Mouse (Mus musculus) limb, embryonic 14.5 days (tissue): Measurements from ENCODE around the gene Tsg101. TPM values are rescaled to one million over a fixed set of nuclear protein-coding genes. Genes with fewer than 3 reads are reported as not detected.
"Not testable (repeated sequence)": the region's sequence is repeated elsewhere in the genome, so short reads cannot be mapped to it uniquely, and the experiment has no call there.

ENCODE experiments used
- ATAC-seq: fragments of 200-750 bp; cut with Nextera tagmentation; 2 replicates; pipeline ENCODE4 v1.8.0; 2017; ENCODE audit warnings: low read depth, moderate number of reproducible peaks, moderate TSS enrichment; ENCODE audit not compliant: low FRiP score
- DNase-seq: peaks from one replicate; pipeline ENCODE4 v3.0.0-alpha.2; 2015; ENCODE audit warnings: low spot score
- H3K27ac ChIP-seq: fragments of 300-500 bp; sonication (generic); replicated peaks from 2 replicates; pipeline ENCODE4 v1.5.1; 2014; ENCODE audit warnings: low read depth, mild to moderate bottlenecking, low read length, moderate library complexity, mixed read lengths
- H3K27me3 ChIP-seq: fragments of 300-500 bp; sonication (generic); 2 replicates; pipeline ENCODE4 v1.6.1; 2014; ENCODE audit warnings: low read length, mixed read lengths; ENCODE audit not compliant: control insufficient read depth, insufficient read depth
- H3K36me3 ChIP-seq: fragments of 300-500 bp; sonication (generic); 2 replicates; pipeline ENCODE4 v1.6.1; 2014; ENCODE audit warnings: mild to moderate bottlenecking, low read length, moderate library complexity, mixed read lengths; ENCODE audit not compliant: control insufficient read depth, insufficient read depth
- H3K4me1 ChIP-seq: fragments of 300-500 bp; sonication (generic); 2 replicates; pipeline ENCODE4 v1.6.1; 2014; ENCODE audit warnings: antibody characterized with exemption, low read length, mixed read lengths; ENCODE audit not compliant: control insufficient read depth, insufficient read depth
- H3K4me2 ChIP-seq: fragments of 300-500 bp; sonication (generic); replicated peaks from 2 replicates; pipeline ENCODE4 v1.6.1; 2014; ENCODE audit warnings: low read depth, mild to moderate bottlenecking, low read length, moderate library complexity; ENCODE audit not compliant: severe bottlenecking
- H3K4me3 ChIP-seq: fragments of 300-500 bp; sonication (generic); replicated peaks from 2 replicates; pipeline ENCODE4 v1.5.1; 2014; ENCODE audit warnings: low read length
- H3K9ac ChIP-seq: fragments of 300-500 bp; sonication (generic); 2 replicates; pipeline ENCODE4 v1.6.1; 2014; ENCODE audit warnings: mild to moderate bottlenecking, low read depth, low read length, moderate library complexity; ENCODE audit not compliant: severe bottlenecking
- H3K9me3 ChIP-seq: fragments of 300-500 bp; sonication (generic); 2 replicates; pipeline ENCODE4 v1.6.1; 2016; ENCODE audit warnings: low read length; ENCODE audit not compliant: control insufficient read depth
- POLR2A ChIP-seq: fragments of 200-500 bp; IDR thresholded peaks from 2 replicates; pipeline ENCODE4 v1.8.0; 2012; ENCODE audit warnings: inconsistent platforms, mild to moderate bottlenecking, moderate library complexity, borderline replicate concordance; ENCODE audit not compliant: insufficient read depth, insufficient read length; ENCODE audit errors: extremely low read depth
- WGBS: fragments of 180-500 bp; shearing (Covaris S2); extraction: QIAGEN DNeasy Blood & Tissue Kit; methylation state at CpG from one replicate; pipeline ENCODE4 v1.1.7; 2014; 5-methylcytosine and 5-hydroxymethylcytosine counted together
- polyA plus RNA-seq, 2 experiments: library from polyadenylated mRNA; depleted of rRNA in 1 of 2; stranded (reverse) in 1 of 2; unstranded in 1 of 2; fragments of >200 nt; fragmentation: Nextera tagmentation in 1 of 2; extraction: Ambion mirVana in 1 of 2; gene quantifications; 2 replicates each; pipeline versions ENCODE4 v1.2.1 to v1.2.3; 2012 to 2014

Gene Tsg101
- polyA plus RNA-seq, 2 experiments = 86.2 to 189 TPM

GRCm38 (mm10) chr7:46895511-46895910, 24.3 kb downstream of the Tsg101 start:
- whole genome bisulfite sequencing = 90% methylated on average over 3 of the region's 3 CpGs
- DNase-seq (no peak), ATAC-seq (no peak)
- no peak for TF ChIP-seq POLR2A
- no peaks in the 10 kb centered on the region for H3K27me3 ChIP-seq
- H3K4me1 ChIP-seq = no peaks in the 10 kb centered on the region
- H3K4me3 ChIP-seq = no peak overlapping the region
- H3K36me3 ChIP-seq = peaks cover 93% of the 10 kb centered on the region
- H3K4me2 ChIP-seq = no peak overlapping the region
- H3K27ac ChIP-seq = no peak overlapping the region
- no peak overlapping the region for H3K9ac ChIP-seq
- H3K9me3 ChIP-seq = no peaks in the 10 kb centered on the region

GRCm38 (mm10) chr7:46883304-46883703, 36.5 kb downstream of the Tsg101 start:
- 90% methylated on average over 3 of the region's 3 CpGs for WGBS
- no peak overlapping the region for H3K27ac ChIP-seq
- no peaks in the 10 kb centered on the region for H3K27me3 ChIP-seq
- H3K9me3 ChIP-seq = no peaks in the 10 kb centered on the region
- peaks cover 36% of the 10 kb centered on the region for H3K36me3 ChIP-seq
- no peak overlapping the region for H3K4me3 ChIP-seq
- H3K4me2 ChIP-seq = no peak overlapping the region
- no peaks in the 10 kb centered on the region for H3K4me1 ChIP-seq
- no peak for TF ChIP-seq POLR2A
- H3K9ac ChIP-seq = no peak overlapping the region
- ATAC-seq (no peak), DNase-seq (no peak)

GRCm38 (mm10) chr7:46881941-46882340, 37.8 kb downstream of the Tsg101 start:
- H3K36me3 ChIP-seq = peaks cover 22% of the 10 kb centered on the region
- 79% methylated on average over 6 of the region's 8 CpGs for WGBS
- not testable (repeated sequence) for ATAC-seq, H3K4me2 ChIP-seq, DNase-seq, H3K27me3 ChIP-seq, H3K4me1 ChIP-seq, H3K4me3 ChIP-seq, H3K9me3 ChIP-seq, H3K9ac ChIP-seq, H3K27ac ChIP-seq

GRCm38 (mm10) chr7:46880992-46881391, 38.8 kb downstream of the Tsg101 start:
- ATAC-seq = no peak
- no peak overlapping the region for H3K4me2 ChIP-seq
- H3K9ac ChIP-seq = no peak overlapping the region
- no peak overlapping the region for H3K27ac ChIP-seq
- TF ChIP-seq POLR2A = no peak
- H3K9me3 ChIP-seq = no peaks in the 10 kb centered on the region
- H3K36me3 ChIP-seq = peaks cover 13% of the 10 kb centered on the region
- H3K4me1 ChIP-seq = no peaks in the 10 kb centered on the region
- H3K27me3 ChIP-seq = no peaks in the 10 kb centered on the region
- WGBS = 88% methylated on average over 2 of the region's 2 CpGs
- H3K4me3 ChIP-seq = no peak overlapping the region
- no peak for DNase-seq

GRCm38 (mm10) chr7:46879851-46880250, 39.9 kb downstream of the Tsg101 start:
- peaks cover 1% of the 10 kb centered on the region; the same call in 1 of the 2 replicates for H3K36me3 ChIP-seq
- no peaks in the 10 kb centered on the region for H3K27me3 ChIP-seq
- ATAC-seq (no peak), DNase-seq (peak; percentile 34)
- whole genome bisulfite sequencing = 89% methylated on average over 5 of the region's 5 CpGs
- H3K4me1 ChIP-seq = no peaks in the 10 kb centered on the region
- H3K4me3 ChIP-seq = no peak overlapping the region
- TF ChIP-seq POLR2A = no peak
- H3K4me2 ChIP-seq = no peak overlapping the region
- H3K27ac ChIP-seq = no peak overlapping the region
- H3K9me3 ChIP-seq = no peaks in the 10 kb centered on the region
- no peak overlapping the region for H3K9ac ChIP-seq

- Histone ChIP-seq H3K36me3 (no peaks in the 10 kb centered on the region), H3K4me2 (no peak overlapping the region), H3K27ac (no peak overlapping the region), H3K27me3 (no peaks in the 10 kb centered on the region), H3K9ac (no peak overlapping the region), H3K4me1 (no peaks in the 10 kb centered on the region), H3K9me3 (no peaks in the 10 kb centered on the region), H3K4me3 (no peak overlapping the region)
- TF ChIP-seq POLR2A = no peak
- DNase-seq (no peak), ATAC-seq (no peak)
- WGBS = 85% methylated on average over 6 of the region's 6 CpGs
These were observed 42.5 kb downstream of the Tsg101 start for GRCm38 (mm10) chr7:46877255-46877654.
